Mouse (Mus musculus) heart, postnatal 0 days (tissue): ENCODE data around the gene Prkaca.

Source experiments
- CTCF ChIP-seq: IDR thresholded peaks from 2 replicates; pipeline ENCODE4 v1.5.1; 2016; ENCODE audit warnings: antibody characterized with exemption, control low read depth, low read depth
- EP300 ChIP-seq: IDR thresholded peaks from 2 replicates; pipeline ENCODE4 v1.6.1; 2016; ENCODE audit warnings: antibody characterized with exemption, low read depth

GRCm38 (mm10) chr8:84015833-84016232, 43.0 kb downstream of the Prkaca start:
- TF ChIP-seq EP300 (no peak), CTCF (no peak)
